Mouse (Mus musculus) heart, postnatal 0 days (tissue): Measurements from ENCODE around the gene Defb25. TPM values are rescaled to one million over a fixed set of nuclear protein-coding genes. Genes with fewer than 3 reads are reported as not detected.

Experiments
- ATAC-seq: fragments of 200-750 bp; cut with Nextera tagmentation; 2 replicates; pipeline ENCODE4 v1.8.0; 2017; ENCODE audit warnings: low read depth, moderate number of reproducible peaks, moderate library complexity; ENCODE audit not compliant: insufficient read depth
- DNase-seq: peaks from one replicate; pipeline ENCODE4 v3.0.0-alpha.2; 2016; ENCODE audit warnings: low spot score
- H3K27ac ChIP-seq: fragments of 300-500 bp; sonication (generic); 2 replicates; pipeline ENCODE4 v1.5.1; 2014; ENCODE audit warnings: low read depth, mild to moderate bottlenecking
- H3K27me3 ChIP-seq: fragments of 300-500 bp; sonication (generic); 2 replicates; pipeline ENCODE4 v1.6.1; 2014; ENCODE audit warnings: low read length, mixed read lengths; ENCODE audit not compliant: control insufficient read depth, insufficient read depth
- H3K36me3 ChIP-seq: fragments of 300-500 bp; sonication (generic); replicated peaks from 2 replicates; pipeline ENCODE4 v1.6.1; 2014; ENCODE audit warnings: low read length, mixed read lengths; ENCODE audit not compliant: control insufficient read depth, insufficient read depth
- H3K4me1 ChIP-seq: fragments of 300-500 bp; sonication (generic); 2 replicates; pipeline ENCODE4 v1.6.1; 2014; ENCODE audit warnings: antibody characterized with exemption; ENCODE audit not compliant: control insufficient read depth, insufficient read depth
- H3K4me2 ChIP-seq: fragments of 300-500 bp; sonication (generic); 2 replicates; pipeline ENCODE4 v1.6.1; 2014; ENCODE audit warnings: low read depth, mild to moderate bottlenecking, low read length, moderate library complexity
- H3K4me3 ChIP-seq: fragments of 300-500 bp; sonication (generic); 2 replicates; pipeline ENCODE4 v1.5.1; 2014; ENCODE audit warnings: low read depth, low read length
- H3K9ac ChIP-seq: fragments of 300-500 bp; sonication (generic); replicated peaks from 2 replicates; pipeline ENCODE4 v1.6.1; 2014; ENCODE audit warnings: low read depth, low read length, mixed read lengths
- H3K9me3 ChIP-seq: fragments of 300-500 bp; sonication (generic); replicated peaks from 2 replicates; pipeline ENCODE4 v1.6.1; 2016; ENCODE audit warnings: low read length; ENCODE audit not compliant: control insufficient read depth
- CTCF ChIP-seq: IDR thresholded peaks from 2 replicates; pipeline ENCODE4 v1.5.1; 2016; ENCODE audit warnings: antibody characterized with exemption, control low read depth, low read depth
- EP300 ChIP-seq: IDR thresholded peaks from 2 replicates; pipeline ENCODE4 v1.6.1; 2016; ENCODE audit warnings: antibody characterized with exemption, low read depth
- WGBS: fragments of 180-500 bp; shearing (Covaris S2); extraction: QIAGEN DNeasy Blood & Tissue Kit; methylation state at CpG from one replicate; pipeline ENCODE4 v1.1.7; 2014; 5-methylcytosine and 5-hydroxymethylcytosine counted together
- polyA plus RNA-seq: library from polyadenylated mRNA; unstranded; fragments of >200 nt; fragmentation: Nextera tagmentation; extraction: Ambion mirVana; gene quantifications from 2 replicates; pipeline ENCODE4 v1.2.1, GENCODE M21; 2015
- total RNA-seq: library from RNA; depleted of rRNA; stranded (reverse); fragments of >200 nt; gene quantifications from 2 replicates; pipeline ENCODE4 v1.2.3, GENCODE M21; 2014; ENCODE audit warnings: low replicate concordance; rRNA removed

Gene Defb25
- total and polyA plus RNA-seq, 2 experiments from 2014 or later: 0.53 TPM; not detected in 1

GRCm38 (mm10) chr2:152589021-152589420 lies 33.8 kb downstream of the Defb25 start:
- no peak for ATAC-seq
- no peak overlapping the region for H3K4me3 ChIP-seq
- no peaks in the 10 kb centered on the region for H3K36me3 ChIP-seq
- H3K9me3 ChIP-seq: no peaks in the 10 kb centered on the region
- TF ChIP-seq EP300 (no peak), CTCF (no peak)
- no peak for DNase-seq
- H3K27ac ChIP-seq: no peak overlapping the region
- 59% methylated on average over 6 of the region's 6 CpGs for WGBS
- 0 out of 2 replicates have a peak, but pooled peaks cover under 1% of the 10 kb centered on the region for H3K27me3 ChIP-seq
- H3K9ac ChIP-seq: no peak overlapping the region
- H3K4me2 ChIP-seq: no peak overlapping the region
- H3K4me1 ChIP-seq: no peaks in the 10 kb centered on the region

- no peak for DNase-seq
- Histone ChIP-seq H3K27me3 (0 out of 2 replicates have a peak, but pooled peaks cover 2% of the 10 kb centered on the region), H3K9ac (no peak overlapping the region), H3K27ac (no peak overlapping the region), H3K4me1 (no peaks in the 10 kb centered on the region), H3K4me3 (no peak overlapping the region), H3K9me3 (no peaks in the 10 kb centered on the region), H3K36me3 (no peaks in the 10 kb centered on the region), H3K4me2 (no peak overlapping the region)
- no peak for ATAC-seq
- 41% methylated on average over 2 of the region's 2 CpGs for WGBS
- TF ChIP-seq EP300 (no peak), CTCF (no peak)
These were observed 34.4 kb downstream of the Defb25 start for GRCm38 (mm10) chr2:152588450-152588849.

GRCm38 (mm10) chr2:152586926-152587560 lies 35.8 kb downstream of the Defb25 start:
- TF ChIP-seq CTCF (peak; percentile 55), EP300 (no peak)
- no peak for DNase-seq
- ATAC-seq: no peak
- Histone ChIP-seq H3K4me2 (no peak overlapping the region), H3K27ac (no peak overlapping the region), H3K9ac (no peak overlapping the region), H3K9me3 (no peaks in the 10 kb centered on the region), H3K4me1 (no peaks in the 10 kb centered on the region), H3K4me3 (no peak overlapping the region), H3K36me3 (no peaks in the 10 kb centered on the region), H3K27me3 (0 out of 2 replicates have a peak, but pooled peaks cover 2% of the 10 kb centered on the region)
- WGBS: 70% methylated on average over 4 of the region's 4 CpGs

- Histone ChIP-seq H3K9ac (no peak overlapping the region), H3K27ac (no peak overlapping the region), H3K4me1 (0 out of 2 replicates have a peak, but pooled peaks cover 4% of the 10 kb centered on the region), H3K4me3 (no peak overlapping the region), H3K4me2 (no peak overlapping the region), H3K9me3 (no peaks in the 10 kb centered on the region), H3K27me3 (0 out of 2 replicates have a peak, but pooled peaks cover 2% of the 10 kb centered on the region), H3K36me3 (no peaks in the 10 kb centered on the region)
- DNase-seq: no peak
- no peak for TF ChIP-seq EP300
- 45% methylated on average over 11 of the region's 11 CpGs for WGBS
- no peak for ATAC-seq
These were observed 42.2 kb downstream of the Defb25 start for GRCm38 (mm10) chr2:152580612-152581011.

- Histone ChIP-seq H3K27ac (no peak within 1 kb of the TSS), H3K4me3 (no peak within 1 kb of the TSS), H3K9ac (no peak within 1 kb of the TSS), H3K9me3 (no peaks in the 10 kb centered on the region), H3K36me3 (no peaks in the 10 kb centered on the region), H3K4me2 (no peak within 1 kb of the TSS), H3K27me3 (0 out of 2 replicates have a peak, but pooled peaks cover 2% of the 10 kb centered on the region), H3K4me1 (0 out of 2 replicates have a peak, but pooled peaks cover 4% of the 10 kb centered on the region)
- no peak for DNase-seq
- 43% methylated on average over 7 of the region's 7 CpGs for WGBS
- ATAC-seq: no peak
- no peak for TF ChIP-seq CTCF
These were observed 42.7 kb downstream of the Defb25 start, which contains the start of gene Defb19 for GRCm38 (mm10) chr2:152580107-152580506. TSS of gene Defb19 (minus strand) at chr2:152580312.

GRCm38 (mm10) chr2:152573484-152573883 lies 49.4 kb downstream of the Defb25 start:
- no peaks in the 10 kb centered on the region for H3K36me3 ChIP-seq
- DNase-seq (no peak), ATAC-seq (no peak)
- no peak overlapping the region for H3K4me3 ChIP-seq
- no peaks in the 10 kb centered on the region for H3K4me1 ChIP-seq
- no peak overlapping the region for H3K4me2 ChIP-seq
- TF ChIP-seq CTCF (no peak), EP300 (no peak)
- no peaks in the 10 kb centered on the region for H3K9me3 ChIP-seq
- no peaks in the 10 kb centered on the region for H3K27me3 ChIP-seq
- no peak overlapping the region for H3K27ac ChIP-seq
- H3K9ac ChIP-seq: no peak overlapping the region
- 78% methylated on average over 8 of the region's 8 CpGs for WGBS

Other genes starting within 250 kb of the Defb25 start
- not detected in 2 replicates for gene Nrsn2, start 246.4 kb downstream of the Defb25 start, total RNA-seq
- 0.12 and 0.33 TPM in 2 replicates for gene Nrsn2, start 246.4 kb downstream of the Defb25 start, polyA plus RNA-seq
- 19.9 and 30.0 TPM in 2 replicates for gene Sox12, start 225.0 kb downstream of the Defb25 start, total RNA-seq
- 5.0 and 5.5 TPM in 2 replicates for gene Sox12, start 225.0 kb downstream of the Defb25 start, polyA plus RNA-seq
- 21.1 and 27.2 TPM in 2 replicates for gene Zcchc3, start 208.0 kb downstream of the Defb25 start, total RNA-seq
- 18.3 and 20.6 TPM in 2 replicates for gene Zcchc3, start 208.0 kb downstream of the Defb25 start, polyA plus RNA-seq
- gene 6820408C15Rik, start 207.5 kb downstream of the Defb25 start, total RNA-seq: 0.15 and 1.7 TPM in 2 replicates
- 5.4 and 5.6 TPM in 2 replicates for gene 6820408C15Rik, start 207.5 kb downstream of the Defb25 start, polyA plus RNA-seq
- gene Defb23, start 158.4 kb downstream of the Defb25 start, total RNA-seq: not detected in 2 replicates
- gene Defb23, start 158.4 kb downstream of the Defb25 start, polyA plus RNA-seq: not detected in 2 replicates
- gene Defb20, start 146.0 kb downstream of the Defb25 start, total RNA-seq: not detected in 2 replicates
- not detected in 2 replicates for gene Defb20, start 146.0 kb downstream of the Defb25 start, polyA plus RNA-seq
- gene Defb22, start 132.9 kb downstream of the Defb25 start, total RNA-seq: not detected in 2 replicates
- gene Defb22, start 132.9 kb downstream of the Defb25 start, polyA plus RNA-seq: not detected in 2 replicates
- gene Defb26, start 111.4 kb downstream of the Defb25 start, total RNA-seq: not detected in 2 replicates
- not detected in 2 replicates for gene Defb26, start 111.4 kb downstream of the Defb25 start, polyA plus RNA-seq
- gene Defb28, start 104.8 kb downstream of the Defb25 start, total RNA-seq: not detected in 2 replicates
- gene Defb28, start 104.8 kb downstream of the Defb25 start, polyA plus RNA-seq: not detected in 2 replicates
- gene Defb29, start 83.0 kb downstream of the Defb25 start, total RNA-seq: not detected in 2 replicates
- gene Defb29, start 83.0 kb downstream of the Defb25 start, polyA plus RNA-seq: not detected in 2 replicates
- not detected in 2 replicates for gene Gm17416, start 53.7 kb downstream of the Defb25 start, total RNA-seq
- gene Gm17416, start 53.7 kb downstream of the Defb25 start, polyA plus RNA-seq: not detected in 2 replicates
- not detected in 2 replicates for gene Defb21, start 50.3 kb downstream of the Defb25 start, total RNA-seq
- gene Defb21, start 50.3 kb downstream of the Defb25 start, polyA plus RNA-seq: not detected in 2 replicates
- gene Defb19, start 42.7 kb downstream of the Defb25 start, total RNA-seq: not detected in 2 replicates
- gene Defb19, start 42.7 kb downstream of the Defb25 start, polyA plus RNA-seq: 2.2 and 2.6 TPM in 2 replicates
- gene Defb45, start 23.7 kb downstream of the Defb25 start, total RNA-seq: not detected in 2 replicates
- not detected in 2 replicates for gene Defb45, start 23.7 kb downstream of the Defb25 start, polyA plus RNA-seq
- not detected in 2 replicates for gene Defb36, start 18.7 kb downstream of the Defb25 start, total RNA-seq
- gene Defb36, start 18.7 kb downstream of the Defb25 start, polyA plus RNA-seq: not detected in 2 replicates
- 4.8 and 12.5 TPM in 2 replicates for gene Rem1, start 3.9 kb upstream of the Defb25 start, total RNA-seq
- 10.2 TPM in 2 replicates for gene Rem1, start 3.9 kb upstream of the Defb25 start, polyA plus RNA-seq
- gene H13, start 46.4 kb upstream of the Defb25 start, total RNA-seq: 68.6 and 72.9 TPM in 2 replicates
- gene H13, start 46.4 kb upstream of the Defb25 start, polyA plus RNA-seq: 53.4 and 55.0 TPM in 2 replicates
- gene Mcts2, start 64.0 kb upstream of the Defb25 start, total RNA-seq: 6.5 and 11.7 TPM in 2 replicates
- gene Mcts2, start 64.0 kb upstream of the Defb25 start, polyA plus RNA-seq: 30.9 and 31.6 TPM in 2 replicates
- 146 and 188 TPM in 2 replicates for gene Id1, start 113.2 kb upstream of the Defb25 start, total RNA-seq
- gene Id1, start 113.2 kb upstream of the Defb25 start, polyA plus RNA-seq: 46.7 and 59.3 TPM in 2 replicates
- 13.4 and 29.9 TPM in 2 replicates for gene Cox4i2, start 131.1 kb upstream of the Defb25 start, total RNA-seq
- 17.0 and 21.4 TPM in 2 replicates for gene Cox4i2, start 131.1 kb upstream of the Defb25 start, polyA plus RNA-seq
- 60.9 and 75.6 TPM in 2 replicates for gene Bcl2l1, start 208.7 kb upstream of the Defb25 start, total RNA-seq
- gene Bcl2l1, start 208.7 kb upstream of the Defb25 start, polyA plus RNA-seq: 34.5 and 35.0 TPM in 2 replicates
- 8.1 and 13.6 TPM in 2 replicates for gene Tpx2, start 224.9 kb upstream of the Defb25 start, total RNA-seq
- 15.0 and 15.1 TPM in 2 replicates for gene Tpx2, start 224.9 kb upstream of the Defb25 start, polyA plus RNA-seq